ENCODE assay signal across 9 mouse cellular contexts in genomic region chr15:84053859-84054258, GRCm38 (mm10). TPM values are rescaled to one million over a fixed set of nuclear protein-coding genes. Genes with fewer than 3 reads are reported as not detected.
A peak's percentile ranks its signal among the peaks of the same experiment; 100 is the strongest.
DNase-seq lines count a peak whose midpoint lies in the region; ATAC-seq and TF ChIP-seq lines count a peak whose summit lies in the region.
"Had no signal": no experiment of that assay in that cellular context is flagged by ENCODE, and none has a peak within 500 bp of the region (broad histone marks: within the 10 kb centered on the region; RNA-seq: fewer than 3 reads in every experiment).

No protein-coding gene starts in this region.

- no peak overlapping the region for H3K9ac ChIP-seq in lung, embryonic 14.5 days

- no peaks in the 10 kb centered on the region for H3K36me3 ChIP-seq in heart, embryonic 10.5 days
- no peaks in the 10 kb centered on the region for H3K36me3 ChIP-seq in lung, embryonic 14.5 days (ENCODE audit: insufficient read depth)

- no peak overlapping the region for H3K4me2 ChIP-seq in lung, embryonic 14.5 days

- no peak overlapping the region for H3K4me3 ChIP-seq in bone marrow macrophage, adult 2 months (ENCODE audit: insufficient read depth, low read length)
- no peak overlapping the region for H3K4me3 ChIP-seq in embryonic fibroblast, embryonic 13.5 days (ENCODE audit: insufficient read depth, low read length)
- no peak overlapping the region for H3K4me3 ChIP-seq in heart, embryonic 10.5 days
- H3K4me3 ChIP-seq in lung, embryonic 14.5 days (ENCODE audit: low read depth, low read length) = no peak overlapping the region
- H3K4me3 ChIP-seq: megakaryocyte, embryonic 14.5 days had no signal

- 0 out of 2 replicates have a peak, but pooled peaks cover 8% of the 10 kb centered on the region for H3K27me3 ChIP-seq in heart, embryonic 10.5 days (ENCODE audit: insufficient read depth, poor library complexity, severe bottlenecking)
- H3K27me3 ChIP-seq in lung, embryonic 14.5 days (ENCODE audit: insufficient read depth, low read length) = no peaks in the 10 kb centered on the region

- peak; percentile 73 for ATAC-seq in lung, embryonic 14.5 days (ENCODE audit: insufficient read depth)

- DNase-seq in Muller cell, postnatal 12 days (ENCODE audit: inconsistent ontology term) = peak; percentile 52
- DNase-seq in heart, embryonic 10.5 days (ENCODE audit: low spot score) = peak; percentile 78
- DNase-seq in kidney, postnatal 36 days = peak; percentile 49 to 84
- DNase-seq in lung, embryonic 14.5 days = peak; percentile 94
- DNase-seq in retina, embryonic 14.5 days (ENCODE audit: low spot score) = peak; percentile 92
- DNase-seq in T-cell, adult 2 months (ENCODE audit: low spot score) = no peak

- no peaks in the 10 kb centered on the region for H3K9me3 ChIP-seq in heart, embryonic 10.5 days
- H3K9me3 ChIP-seq in lung, embryonic 14.5 days (ENCODE audit: low read depth, low read length) = no peaks in the 10 kb centered on the region
- H3K9me3 ChIP-seq: megakaryocyte, embryonic 14.5 days had no signal

- TF ChIP-seq POLR2A in bone marrow macrophage, adult 2 months (IDR thresholded peaks at IDR 0.05; ENCODE audit: borderline replicate concordance, low read depth, low read length) = no peak
- TF ChIP-seq POLR2A in embryonic fibroblast, embryonic 13.5 days (IDR thresholded peaks at IDR 0.05; ENCODE audit: low read depth, low read length) = no peak

- peak; percentile 80 for TF ChIP-seq CTCF in bone marrow macrophage, adult 2 months (IDR thresholded peaks at IDR 0.05; ENCODE audit: low read depth, low read length)
- peak; percentile 66 for TF ChIP-seq CTCF in embryonic fibroblast, embryonic 13.5 days (IDR thresholded peaks at IDR 0.05; ENCODE audit: borderline replicate concordance, insufficient read depth, low read length)
- TF ChIP-seq CTCF in lung, embryonic 14.5 days (IDR thresholded peaks at IDR 0.05; ENCODE audit: low read depth) = peak; percentile 96

- H3K27ac ChIP-seq in bone marrow macrophage, adult 2 months (ENCODE audit: insufficient read depth, low read depth, low read length) = no peak overlapping the region
- H3K27ac ChIP-seq in embryonic fibroblast, embryonic 13.5 days (ENCODE audit: insufficient read depth, low read length) = no peak overlapping the region
- H3K27ac ChIP-seq in heart, embryonic 10.5 days = 0 out of 2 replicates have a peak overlapping the region, but pooled peaks have one; percentile 31
- H3K27ac ChIP-seq in lung, embryonic 14.5 days (ENCODE audit: low read depth) = no peak overlapping the region

- 29% methylated on average over 9 of the region's 9 CpGs for WGBS in heart, embryonic 10.5 days
- WGBS in lung, embryonic 14.5 days = 31% methylated on average over 9 of the region's 9 CpGs

- H3K4me1 ChIP-seq in bone marrow macrophage, adult 2 months (ENCODE audit: control insufficient read depth, insufficient read depth, low read length) = no peaks in the 10 kb centered on the region
- no peaks in the 10 kb centered on the region for H3K4me1 ChIP-seq in embryonic fibroblast, embryonic 13.5 days (ENCODE audit: control insufficient read depth, insufficient read depth, low read length)
- peaks cover 8% of the 10 kb centered on the region for H3K4me1 ChIP-seq in heart, embryonic 10.5 days
- no peaks in the 10 kb centered on the region for H3K4me1 ChIP-seq in lung, embryonic 14.5 days (ENCODE audit: insufficient read depth)
- H3K4me1 ChIP-seq: megakaryocyte, embryonic 14.5 days had no signal

RNA-seq across cellular contexts. Expression of gene Efcab6, which starts 11.3 kb away (rescaled TPM):
- polyA plus RNA-seq in bone marrow macrophage, adult 2 months (2012; ENCODE audit: insufficient read depth, insufficient read length, missing spikeins) = not detected in 2 replicates
- not detected in 2 replicates for polyA plus RNA-seq in embryonic fibroblast, embryonic 13.5 days (2011; ENCODE audit: insufficient read length, low read depth, missing spikeins)
- polyA plus RNA-seq in heart, embryonic 10.5 days (2016; fragmentation: Nextera tagmentation; extraction: Ambion mirVana) = not detected in 2 replicates
- polyA plus RNA-seq in lung, embryonic 14.5 days (2014; fragmentation: Nextera tagmentation; extraction: Ambion mirVana) = 0.33 and 0.77 TPM in 2 replicates

RNA-seq across cellular contexts. Expression of gene Sult4a1, which starts 51.7 kb away (rescaled TPM):
- polyA plus RNA-seq in bone marrow macrophage, adult 2 months (2012; ENCODE audit: insufficient read depth, insufficient read length, missing spikeins) = not detected in 2 replicates
- 1.0 and 3.6 TPM in 2 replicates for polyA plus RNA-seq in embryonic fibroblast, embryonic 13.5 days (2011; ENCODE audit: insufficient read length, low read depth, missing spikeins)
- 0.86 and 1.8 TPM in 2 replicates for polyA plus RNA-seq in heart, embryonic 10.5 days (2016; fragmentation: Nextera tagmentation; extraction: Ambion mirVana)
- 0.62 and 0.75 TPM in 2 replicates for polyA plus RNA-seq in lung, embryonic 14.5 days (2014; fragmentation: Nextera tagmentation; extraction: Ambion mirVana)
